Mouse (Mus musculus): ENCODE data around the gene Gm8978. TPM values are rescaled to one million over a fixed set of nuclear protein-coding genes. Genes with fewer than 3 reads are reported as not detected.

The Gm8978 gene
- not detected in 4 replicates for total RNA-seq (2023)

DNA sequence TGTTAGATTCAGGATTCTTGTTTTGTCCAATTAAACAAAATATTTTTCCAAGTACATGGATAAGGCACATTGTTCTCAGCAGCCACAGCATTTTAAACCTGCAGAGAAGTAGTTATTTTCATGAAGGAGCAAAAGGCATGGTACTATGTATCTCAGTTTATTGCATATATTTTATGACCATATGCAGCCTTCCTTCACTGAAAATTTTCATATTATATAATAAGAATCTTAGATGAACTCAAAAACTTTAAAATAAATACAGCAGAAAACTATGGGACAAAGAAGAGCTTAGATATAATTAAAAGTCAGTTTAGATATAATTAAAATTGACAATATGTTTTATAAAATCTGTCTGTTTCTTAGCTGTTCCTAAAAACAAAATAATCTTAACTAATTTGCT is at the start of gene Gm8978:
Gene Gm8978 (minus strand): TSS at position 101 of the 400 bp plus-strand sequence.

Other genes with a start within 250 kb of the Gm8978 start
- gene Rnls, start 233.0 kb downstream of the Gm8978 start, total RNA-seq (2023), result 0.78 to 1.3 TPM (median 1.2 TPM) in 4 replicates
- gene Lipo4, start 107.5 kb downstream of the Gm8978 start, total RNA-seq (2023), result 0.26 to 0.31 TPM in 2 of 4 replicates, not detected in the others
- gene Lipo2, start 126.1 kb upstream of the Gm8978 start, total RNA-seq (2023), result 0.34 TPM in 1 of 4 replicates, not detected in the others
- gene Lipo3, start 136.7 kb upstream of the Gm8978 start, total RNA-seq (2023), result 4.3 to 5.0 TPM (median 4.9 TPM) in 4 replicates
- gene Lipo1, start 162.2 kb upstream of the Gm8978 start, total RNA-seq (2023), result not detected in 4 replicates

Measured in B cell, adult 62 days (primary cell).